Mouse (Mus musculus) limb, embryonic 14.5 days (tissue): ENCODE results near the gene Adamts8. TPM values are rescaled to one million over a fixed set of nuclear protein-coding genes. Genes with fewer than 3 reads are reported as not detected.

Experiments
- ATAC-seq: fragments of 200-750 bp; cut with Nextera tagmentation; 2 replicates; pipeline ENCODE4 v1.8.0; 2017; ENCODE audit warnings: low read depth, moderate number of reproducible peaks, moderate TSS enrichment; ENCODE audit not compliant: low FRiP score
- DNase-seq: peaks from one replicate; pipeline ENCODE4 v3.0.0-alpha.2; 2015; ENCODE audit warnings: low spot score
- H3K27ac ChIP-seq: fragments of 300-500 bp; sonication (generic); replicated peaks from 2 replicates; pipeline ENCODE4 v1.5.1; 2014; ENCODE audit warnings: low read depth, mild to moderate bottlenecking, low read length, moderate library complexity, mixed read lengths
- H3K27me3 ChIP-seq: fragments of 300-500 bp; sonication (generic); 2 replicates; pipeline ENCODE4 v1.6.1; 2014; ENCODE audit warnings: low read length, mixed read lengths; ENCODE audit not compliant: control insufficient read depth, insufficient read depth
- H3K36me3 ChIP-seq: fragments of 300-500 bp; sonication (generic); 2 replicates; pipeline ENCODE4 v1.6.1; 2014; ENCODE audit warnings: mild to moderate bottlenecking, low read length, moderate library complexity, mixed read lengths; ENCODE audit not compliant: control insufficient read depth, insufficient read depth
- H3K4me1 ChIP-seq: fragments of 300-500 bp; sonication (generic); 2 replicates; pipeline ENCODE4 v1.6.1; 2014; ENCODE audit warnings: antibody characterized with exemption, low read length, mixed read lengths; ENCODE audit not compliant: control insufficient read depth, insufficient read depth
- H3K4me2 ChIP-seq: fragments of 300-500 bp; sonication (generic); replicated peaks from 2 replicates; pipeline ENCODE4 v1.6.1; 2014; ENCODE audit warnings: low read depth, mild to moderate bottlenecking, low read length, moderate library complexity; ENCODE audit not compliant: severe bottlenecking
- H3K4me3 ChIP-seq: fragments of 300-500 bp; sonication (generic); replicated peaks from 2 replicates; pipeline ENCODE4 v1.5.1; 2014; ENCODE audit warnings: low read length
- H3K9ac ChIP-seq: fragments of 300-500 bp; sonication (generic); 2 replicates; pipeline ENCODE4 v1.6.1; 2014; ENCODE audit warnings: mild to moderate bottlenecking, low read depth, low read length, moderate library complexity; ENCODE audit not compliant: severe bottlenecking
- H3K9me3 ChIP-seq: fragments of 300-500 bp; sonication (generic); 2 replicates; pipeline ENCODE4 v1.6.1; 2016; ENCODE audit warnings: low read length; ENCODE audit not compliant: control insufficient read depth
- POLR2A ChIP-seq: fragments of 200-500 bp; IDR thresholded peaks from 2 replicates; pipeline ENCODE4 v1.8.0; 2012; ENCODE audit warnings: inconsistent platforms, mild to moderate bottlenecking, moderate library complexity, borderline replicate concordance; ENCODE audit not compliant: insufficient read depth, insufficient read length; ENCODE audit errors: extremely low read depth
- WGBS: fragments of 180-500 bp; shearing (Covaris S2); extraction: QIAGEN DNeasy Blood & Tissue Kit; methylation state at CpG from one replicate; pipeline ENCODE4 v1.1.7; 2014; 5-methylcytosine and 5-hydroxymethylcytosine counted together
- polyA plus RNA-seq, 2 experiments: library from polyadenylated mRNA; depleted of rRNA in 1 of 2; stranded (reverse) in 1 of 2; unstranded in 1 of 2; fragments of >200 nt; fragmentation: Nextera tagmentation in 1 of 2; extraction: Ambion mirVana in 1 of 2; gene quantifications; 2 replicates each; pipeline versions ENCODE4 v1.2.1 to v1.2.3; 2012 to 2014

Adamts8 gene
- polyA plus RNA-seq, 2 experiments = 4.2 to 5.0 TPM

- Histone ChIP-seq H3K4me2 (peak overlapping the region; percentile 19), H3K27ac (no peak overlapping the region), H3K36me3 (peaks cover 16% of the 10 kb centered on the region), H3K9ac (no peak overlapping the region), H3K27me3 (peaks cover 2% of the 10 kb centered on the region), H3K9me3 (no peaks in the 10 kb centered on the region), H3K4me3 (peak overlapping the region; percentile 10; the same call in 1 of the 2 replicates), H3K4me1 (peaks cover 25% of the 10 kb centered on the region)
- ATAC-seq (no peak), DNase-seq (no peak)
- 74% methylated on average over 6 of the region's 6 CpGs for WGBS
- TF ChIP-seq POLR2A = no peak
Observed at GRCm38 (mm10) chr9:30916266-30916968, 25.9 kb upstream of the Adamts8 start.

GRCm38 (mm10) chr9:30918466-30919356 lies 23.7 kb upstream of the Adamts8 start:
- H3K4me2 ChIP-seq = peak overlapping the region; percentile 83
- no peaks in the 10 kb centered on the region for H3K9me3 ChIP-seq
- H3K27ac ChIP-seq = 0 out of 2 replicates have a peak overlapping the region, but pooled peaks have one; percentile 43
- no peak for DNase-seq
- H3K4me3 ChIP-seq = peak overlapping the region; percentile 62
- 29% methylated on average over 12 of the region's 12 CpGs for whole genome bisulfite sequencing
- ATAC-seq = 0 out of 2 replicates have a peak, but pooled peaks have one; percentile 6
- peaks cover 14% of the 10 kb centered on the region; the same call in 1 of the 2 replicates for H3K36me3 ChIP-seq
- peaks cover 29% of the 10 kb centered on the region for H3K4me1 ChIP-seq
- TF ChIP-seq POLR2A = no peak
- H3K9ac ChIP-seq = peak overlapping the region; percentile 25
- H3K27me3 ChIP-seq = peaks cover 6% of the 10 kb centered on the region

- ATAC-seq (no peak), DNase-seq (peak; percentile 62)
- Histone ChIP-seq H3K27me3 (peaks cover 6% of the 10 kb centered on the region), H3K36me3 (peaks cover 14% of the 10 kb centered on the region; the same call in 1 of the 2 replicates), H3K9me3 (no peaks in the 10 kb centered on the region), H3K4me3 (peak overlapping the region; percentile 62), H3K9ac (peak overlapping the region; percentile 25), H3K4me1 (peaks cover 29% of the 10 kb centered on the region), H3K4me2 (peak overlapping the region; percentile 83), H3K27ac (0 out of 2 replicates have a peak overlapping the region, but pooled peaks have one; percentile 43)
- no peak for TF ChIP-seq POLR2A
- WGBS = 74% methylated on average over 9 of the region's 9 CpGs
Observed at GRCm38 (mm10) chr9:30919686-30920085, 22.7 kb upstream of the Adamts8 start.

- peak; percentile 72 for DNase-seq
- Histone ChIP-seq H3K4me2 (peak overlapping the region; percentile 83), H3K9me3 (no peaks in the 10 kb centered on the region), H3K4me3 (peak overlapping the region; percentile 62), H3K27ac (no peak overlapping the region), H3K27me3 (peaks cover 6% of the 10 kb centered on the region), H3K36me3 (peaks cover 14% of the 10 kb centered on the region; the same call in 1 of the 2 replicates), H3K9ac (no peak overlapping the region), H3K4me1 (peaks cover 25% of the 10 kb centered on the region)
- WGBS = 14% methylated on average over 6 of the region's 6 CpGs
- TF ChIP-seq POLR2A = no peak
- ATAC-seq = no peak
Observed at GRCm38 (mm10) chr9:30920736-30921135, 21.6 kb upstream of the Adamts8 start.
